Mouse (Mus musculus) forebrain, postnatal 0 days (tissue): ENCODE measurements around the gene St8sia2. TPM values are rescaled to one million over a fixed set of nuclear protein-coding genes. Genes with fewer than 3 reads are reported as not detected.
A peak's percentile ranks its signal among the peaks of the same experiment; 100 is the strongest.

ENCODE experiments used
- ATAC-seq: fragments of 200-750 bp; cut with Nextera tagmentation; 2 replicates; pipeline ENCODE4 v1.8.0; 2017; ENCODE audit warnings: mild to moderate bottlenecking, moderate library complexity
- DNase-seq: peaks from one replicate; pipeline ENCODE4 v3.0.0-alpha.2; 2015
- H3K27ac ChIP-seq: fragments of 300-500 bp; sonication (generic); 2 replicates; pipeline ENCODE4 v1.5.1; 2014; ENCODE audit warnings: low read depth, mild to moderate bottlenecking, antibody characterized with exemption, low read length, moderate library complexity, mixed read lengths
- H3K27me3 ChIP-seq: fragments of 300-500 bp; sonication (generic); 2 replicates; pipeline ENCODE4 v1.6.1; 2014; ENCODE audit warnings: mild to moderate bottlenecking, low read length, mixed read lengths; ENCODE audit not compliant: insufficient read depth
- H3K36me3 ChIP-seq: fragments of 300-500 bp; sonication (generic); 2 replicates; pipeline ENCODE4 v1.6.1; 2014; ENCODE audit warnings: mild to moderate bottlenecking, moderate library complexity; ENCODE audit not compliant: insufficient read depth
- H3K4me1 ChIP-seq: fragments of 300-500 bp; sonication (generic); 2 replicates; pipeline ENCODE4 v1.6.1; 2014; ENCODE audit warnings: antibody characterized with exemption; ENCODE audit not compliant: insufficient read depth
- H3K4me2 ChIP-seq: fragments of 300-500 bp; sonication (generic); 2 replicates; pipeline ENCODE4 v1.6.1; 2014; ENCODE audit warnings: low read depth, mild to moderate bottlenecking, moderate library complexity
- H3K4me3 ChIP-seq: fragments of 300-500 bp; sonication (generic); 2 replicates; pipeline ENCODE4 v1.5.1; 2014; ENCODE audit warnings: low read depth, low read length, mixed read lengths
- H3K9ac ChIP-seq: fragments of 300-500 bp; sonication (generic); 2 replicates; pipeline ENCODE4 v1.6.1; 2014; ENCODE audit warnings: mild to moderate bottlenecking
- H3K9me3 ChIP-seq: fragments of 300-500 bp; sonication (generic); 2 replicates; pipeline ENCODE4 v1.6.1; 2016; ENCODE audit warnings: low read length
- CTCF ChIP-seq: sonication (generic); IDR thresholded peaks from 2 replicates; pipeline ENCODE4 v1.5.1; 2016; ENCODE audit warnings: antibody characterized with exemption, control low read depth, low read depth
- WGBS: fragments of 180-500 bp; shearing (Covaris S2); extraction: QIAGEN DNeasy Blood & Tissue Kit; methylation state at CpG from one replicate; pipeline ENCODE4 v1.1.7; 2014; 5-methylcytosine and 5-hydroxymethylcytosine counted together
- polyA plus RNA-seq: library from polyadenylated mRNA; unstranded; fragments of >200 nt; fragmentation: Nextera tagmentation; extraction: Ambion mirVana; gene quantifications from 2 replicates; pipeline ENCODE4 v1.2.1, GENCODE M21; 2015
- total RNA-seq: library from RNA; depleted of rRNA; stranded (reverse); fragments of >200 nt; gene quantifications from 2 replicates; pipeline ENCODE4 v1.2.3, GENCODE M21; 2014

The St8sia2 gene
- total and polyA plus RNA-seq, 2 experiments from 2014 or later, result 75.7 to 84.0 TPM

DNA sequence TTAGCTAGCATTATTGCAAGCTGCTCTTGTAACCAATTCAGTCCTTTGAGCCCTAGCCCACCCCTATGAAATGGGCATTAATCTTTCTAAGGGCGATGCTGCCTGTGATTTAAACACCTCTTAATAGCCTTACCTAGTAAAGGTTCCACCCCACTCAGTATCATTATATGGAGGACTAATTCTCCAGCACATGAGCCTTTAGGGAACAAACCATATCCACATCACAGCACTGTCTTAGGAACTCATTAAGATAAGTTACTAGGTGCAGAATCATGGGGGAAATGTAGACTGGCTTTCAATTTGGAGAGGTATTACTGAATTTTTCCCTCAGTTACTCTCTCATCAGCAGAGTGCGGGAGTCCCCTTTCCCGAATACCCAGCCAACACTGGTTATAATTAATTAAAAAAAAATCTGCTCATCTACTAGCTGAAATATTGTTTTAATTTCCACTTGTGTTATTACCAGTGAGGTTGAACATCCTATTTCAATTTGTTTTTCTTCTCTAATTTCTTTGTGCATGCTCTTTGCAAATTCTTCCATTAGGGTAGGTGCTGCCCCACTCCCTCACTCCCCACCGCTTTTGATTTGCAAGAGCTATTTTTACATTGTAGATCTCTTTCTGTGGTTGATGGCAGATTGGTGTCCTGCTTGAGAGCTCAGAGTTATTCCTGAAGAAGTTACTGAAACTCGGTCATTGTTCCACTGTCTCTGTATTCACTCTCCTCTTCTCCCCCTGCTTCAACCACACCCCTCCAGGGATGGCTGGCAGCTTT, 103.9 kb downstream of the St8sia2 start:
- DNase-seq, result no peak
- Histone ChIP-seq H3K27me3 (no peaks in the 10 kb centered on the region), H3K9me3 (no peaks in the 10 kb centered on the region), H3K9ac (no peak overlapping the region), H3K4me3 (no peak overlapping the region), H3K4me1 (no peaks in the 10 kb centered on the region; the same call in 1 of the 2 replicates), H3K36me3 (no peaks in the 10 kb centered on the region), H3K4me2 (no peak overlapping the region), H3K27ac (no peak overlapping the region)
- 71% methylated on average over 5 of the region's 5 CpGs for WGBS
- no peak for ATAC-seq
- no peak for TF ChIP-seq CTCF

DNA sequence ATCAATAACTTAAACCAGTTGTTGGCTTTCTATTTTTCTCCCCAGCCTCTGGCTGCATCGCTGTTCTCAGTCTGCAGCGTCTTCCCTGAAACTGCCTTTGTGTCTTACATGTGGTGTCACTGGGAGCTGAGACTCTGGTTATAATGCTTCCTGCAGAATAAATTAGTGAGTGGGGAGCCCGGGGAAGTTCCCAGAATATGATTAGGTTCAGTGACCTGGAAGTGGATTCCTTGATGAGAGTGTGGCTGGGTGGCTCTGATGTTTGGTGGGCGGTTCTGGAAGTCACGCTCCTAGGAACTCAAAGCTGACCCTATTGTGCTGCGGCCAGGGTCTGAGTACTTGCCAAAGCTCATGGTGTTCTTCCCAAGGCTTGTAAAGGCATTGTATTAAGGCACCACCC, 119.0 kb downstream of the St8sia2 start:
- TF ChIP-seq CTCF, result no peak
- H3K36me3 ChIP-seq, result no peaks in the 10 kb centered on the region
- H3K27me3 ChIP-seq, result no peaks in the 10 kb centered on the region
- no peak overlapping the region for H3K4me2 ChIP-seq
- no peak overlapping the region for H3K9ac ChIP-seq
- no peaks in the 10 kb centered on the region for H3K9me3 ChIP-seq
- DNase-seq (no peak), ATAC-seq (no peak)
- WGBS, result 25% methylated on average over 6 of the region's 6 CpGs
- 0 out of 2 replicates have a peak, but pooled peaks cover 4% of the 10 kb centered on the region for H3K4me1 ChIP-seq
- no peak overlapping the region for H3K4me3 ChIP-seq
- no peak overlapping the region for H3K27ac ChIP-seq

DNA sequence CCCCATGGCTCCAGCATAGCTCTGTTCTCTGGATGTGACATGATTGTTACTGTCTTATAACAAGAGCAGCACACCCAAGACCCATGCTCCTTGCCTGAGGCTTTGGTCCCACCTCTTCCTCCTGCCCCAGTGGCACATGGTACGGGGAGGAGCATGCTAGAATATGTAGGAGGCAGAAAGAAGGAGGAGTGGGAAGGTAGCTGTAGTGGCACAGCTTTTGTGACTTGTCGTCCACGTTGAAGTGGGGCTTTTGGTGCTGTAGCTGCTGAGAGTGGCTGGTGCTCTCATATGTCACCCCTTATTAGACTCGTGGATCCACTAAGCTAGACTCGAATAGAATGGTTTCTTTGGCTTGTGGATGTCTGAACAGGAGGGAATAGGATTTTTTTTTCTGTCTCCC, 121.7 kb downstream of the St8sia2 start:
- H3K4me3 ChIP-seq, result no peak overlapping the region
- H3K36me3 ChIP-seq, result no peaks in the 10 kb centered on the region
- no peak overlapping the region for H3K27ac ChIP-seq
- TF ChIP-seq CTCF, result no peak
- no peak for DNase-seq
- 83% methylated on average over 5 of the region's 5 CpGs for WGBS
- 0 out of 2 replicates have a peak, but pooled peaks cover 4% of the 10 kb centered on the region for H3K4me1 ChIP-seq
- no peaks in the 10 kb centered on the region for H3K27me3 ChIP-seq
- no peaks in the 10 kb centered on the region for H3K9me3 ChIP-seq
- no peak overlapping the region for H3K9ac ChIP-seq
- ATAC-seq, result no peak
- H3K4me2 ChIP-seq, result no peak overlapping the region

DNA sequence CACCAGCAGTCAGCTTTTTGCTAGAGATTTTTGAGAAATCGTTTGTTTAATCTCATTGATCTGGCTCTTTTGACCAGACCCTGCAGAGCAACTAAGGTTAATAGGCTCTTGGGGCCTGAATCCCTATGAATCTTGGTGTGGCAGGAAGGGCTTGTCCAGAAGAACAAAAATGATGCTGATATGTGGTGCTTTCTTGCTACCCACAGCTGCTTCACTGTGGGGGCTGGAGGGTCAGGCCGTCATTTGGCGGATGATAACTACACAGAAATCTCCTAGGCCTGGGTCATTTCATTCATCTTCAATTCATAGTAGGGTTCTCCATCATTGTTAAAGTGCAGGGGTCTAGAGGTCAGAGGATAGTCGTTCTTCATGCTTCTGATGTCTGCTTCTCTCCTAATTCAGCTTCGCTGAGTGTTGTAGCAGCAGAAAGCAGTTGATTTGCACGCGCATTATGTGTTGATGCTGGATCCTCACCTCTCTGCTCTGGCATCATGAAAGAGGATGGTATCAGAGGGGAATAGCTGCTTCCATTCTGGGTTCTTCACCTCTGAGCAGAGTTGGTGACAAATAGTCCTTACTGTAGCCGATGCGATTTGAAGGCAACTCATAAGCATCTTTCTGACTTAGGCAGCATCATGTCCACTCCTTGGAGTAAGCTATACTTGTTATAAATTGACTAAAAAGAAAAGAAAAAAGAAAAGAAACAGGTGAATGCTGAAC, 122.4 kb downstream of the St8sia2 start:
- Histone ChIP-seq H3K36me3 (no peaks in the 10 kb centered on the region), H3K4me3 (no peak overlapping the region), H3K4me1 (0 out of 2 replicates have a peak, but pooled peaks cover 4% of the 10 kb centered on the region), H3K4me2 (no peak overlapping the region), H3K9me3 (no peaks in the 10 kb centered on the region), H3K27ac (no peak overlapping the region), H3K27me3 (no peaks in the 10 kb centered on the region), H3K9ac (no peak overlapping the region)
- ATAC-seq (no peak), DNase-seq (no peak)
- 84% methylated on average over 9 of the region's 9 CpGs for WGBS
- no peak for TF ChIP-seq CTCF

DNA sequence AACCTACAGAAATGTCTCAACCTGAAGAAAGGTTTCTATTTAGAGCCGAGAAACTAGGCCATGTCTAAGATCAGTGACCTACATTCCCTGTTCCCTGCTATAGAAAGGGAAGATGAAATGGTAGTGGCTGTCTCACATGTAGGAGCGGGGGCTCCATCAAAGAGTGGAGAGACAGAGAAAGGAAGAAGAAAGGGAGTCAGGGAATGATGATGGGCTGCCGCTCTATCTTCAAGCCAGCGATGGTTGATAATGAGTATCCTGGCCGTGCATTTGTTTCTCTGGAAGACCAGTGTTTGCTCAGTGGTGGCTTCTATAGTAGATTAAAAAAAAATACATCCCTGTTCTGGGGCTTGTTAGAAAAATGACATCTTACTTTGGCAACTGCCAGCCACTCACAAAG, 123.0 kb downstream of the St8sia2 start:
- TF ChIP-seq CTCF, result no peak
- no peak overlapping the region for H3K27ac ChIP-seq
- H3K4me2 ChIP-seq, result no peak overlapping the region
- H3K27me3 ChIP-seq, result no peaks in the 10 kb centered on the region
- no peaks in the 10 kb centered on the region for H3K36me3 ChIP-seq
- ATAC-seq (peak; percentile 20; the same call in 1 of the 2 replicates), DNase-seq (no peak)
- H3K9me3 ChIP-seq, result no peaks in the 10 kb centered on the region
- no peak overlapping the region for H3K4me3 ChIP-seq
- H3K9ac ChIP-seq, result no peak overlapping the region
- WGBS, result 79% methylated on average over 5 of the region's 5 CpGs
- 0 out of 2 replicates have a peak, but pooled peaks cover 4% of the 10 kb centered on the region for H3K4me1 ChIP-seq
